Mouse (Mus musculus) E14TG2a.4 (cell line): ENCODE results near the gene Fam187a.

Experiments used
- CTCF ChIP-seq: conservative IDR thresholded peaks from 2 replicates; pipeline ENCODE4 v1.5.1; 2014; ENCODE audit warnings: low read length
- NANOG ChIP-seq: IDR thresholded peaks from 2 replicates; pipeline ENCODE4 v1.6.1; 2014; ENCODE audit warnings: borderline replicate concordance, low read length, mixed read lengths

DNA sequence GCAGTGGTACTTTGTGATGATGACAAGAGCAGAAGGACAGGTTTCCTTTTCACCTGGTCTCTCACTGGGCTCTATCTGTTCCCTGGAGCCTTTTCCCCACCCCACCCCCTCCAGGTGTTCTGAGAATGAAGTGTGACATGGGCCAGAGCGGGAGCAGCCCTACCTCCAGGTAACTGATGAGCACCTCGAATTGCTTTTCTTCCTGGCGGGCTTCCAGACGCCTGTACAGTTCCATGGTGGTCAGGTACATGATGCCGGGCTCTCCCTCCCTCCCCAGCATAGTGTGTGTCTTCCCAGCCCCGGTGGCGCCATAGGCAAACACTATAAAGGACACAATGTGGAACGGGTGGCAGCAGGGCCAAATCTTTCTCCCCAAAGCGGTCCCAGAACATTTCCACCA lies 30.4 kb downstream of the Fam187a start:
- TF ChIP-seq CTCF (no peak), NANOG (no peak)
